Mouse (Mus musculus) R1 (cell line): ENCODE results near the gene Tor3a.

Source experiments
- DNase-seq: peaks from one replicate; pipeline ENCODE4 v3.0.0-alpha.2; 2018; ENCODE audit warnings: low read depth, low spot score

The Tor3a gene

DNA sequence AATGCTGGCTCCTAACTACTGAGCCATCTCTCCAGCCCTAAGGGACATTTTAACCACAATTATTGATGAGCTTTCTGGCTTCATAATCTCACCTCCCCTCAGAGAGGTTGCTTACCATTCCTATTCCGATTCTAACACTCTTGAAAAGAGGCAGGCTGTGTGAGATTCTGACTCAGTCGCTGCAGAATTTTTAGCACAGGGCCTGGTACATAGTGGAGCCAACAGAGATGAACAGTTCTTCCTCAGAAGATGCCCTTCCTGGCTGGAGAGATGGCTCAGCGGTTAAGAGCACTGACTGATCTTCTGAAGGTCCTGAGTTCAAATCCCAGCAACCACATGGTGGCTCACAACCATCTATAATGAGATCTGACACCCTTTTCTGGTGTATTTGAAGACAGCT, 2.2 kb downstream of the Tor3a start:
- no peak for DNase-seq

DNA sequence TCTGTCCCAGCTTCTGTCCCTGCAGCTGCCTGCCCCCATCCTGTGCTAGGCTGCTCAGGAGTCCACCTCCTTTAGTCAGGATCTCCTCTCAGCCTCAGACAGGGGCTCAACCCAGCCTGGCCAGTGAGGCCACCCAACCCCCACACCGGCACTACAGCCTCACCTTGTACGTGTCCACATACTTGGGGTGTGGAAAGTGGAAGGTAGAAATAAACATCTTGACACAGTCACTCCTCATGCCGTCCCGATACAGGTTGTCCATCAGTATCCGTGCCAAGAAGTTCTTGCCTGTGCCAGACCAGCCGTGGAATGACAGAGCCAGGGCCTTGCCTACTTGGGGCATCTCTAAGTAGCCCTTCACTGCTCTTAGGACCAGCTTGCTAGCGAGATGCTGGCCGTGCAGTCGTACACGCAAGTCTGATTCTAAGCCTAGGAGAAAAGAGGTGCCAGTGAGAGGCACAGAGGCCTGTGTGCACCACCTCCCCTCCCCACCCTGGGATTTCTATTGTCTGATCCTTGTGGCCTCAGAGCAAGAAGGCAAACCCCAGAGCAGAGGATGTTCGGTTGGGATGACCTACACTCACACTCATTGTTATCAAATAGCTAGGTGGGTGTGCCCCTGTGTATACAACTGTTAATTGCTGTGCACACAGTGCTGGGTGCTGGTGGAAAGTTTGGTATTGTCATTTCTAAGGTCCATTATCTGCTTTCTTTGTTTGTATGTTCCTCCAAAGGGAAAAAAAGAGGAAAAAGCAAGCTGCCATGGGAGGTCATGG, 4.8 kb downstream of the Tor3a start:
- DNase-seq: peak; percentile 89

DNA sequence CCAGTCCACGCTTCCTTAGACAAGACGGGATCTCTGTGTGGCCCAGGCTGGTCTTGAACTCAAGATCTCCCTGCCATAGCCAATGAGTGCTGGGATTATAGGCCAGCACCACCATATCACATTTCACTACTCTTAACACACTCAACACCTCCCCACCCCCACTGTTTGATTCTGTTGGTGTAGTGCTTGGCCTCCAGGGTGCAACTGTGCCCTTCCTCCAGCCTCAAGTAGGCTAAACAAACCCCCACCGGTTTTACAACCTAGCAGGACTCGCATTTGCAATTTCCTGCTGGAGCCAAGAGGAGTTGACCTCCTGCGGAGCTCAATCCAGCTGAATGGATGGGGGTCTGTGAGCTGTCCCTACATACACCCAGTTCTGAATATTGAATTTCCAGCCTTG, 5.6 kb downstream of the Tor3a start:
- peak; percentile 99 for DNase-seq

DNA sequence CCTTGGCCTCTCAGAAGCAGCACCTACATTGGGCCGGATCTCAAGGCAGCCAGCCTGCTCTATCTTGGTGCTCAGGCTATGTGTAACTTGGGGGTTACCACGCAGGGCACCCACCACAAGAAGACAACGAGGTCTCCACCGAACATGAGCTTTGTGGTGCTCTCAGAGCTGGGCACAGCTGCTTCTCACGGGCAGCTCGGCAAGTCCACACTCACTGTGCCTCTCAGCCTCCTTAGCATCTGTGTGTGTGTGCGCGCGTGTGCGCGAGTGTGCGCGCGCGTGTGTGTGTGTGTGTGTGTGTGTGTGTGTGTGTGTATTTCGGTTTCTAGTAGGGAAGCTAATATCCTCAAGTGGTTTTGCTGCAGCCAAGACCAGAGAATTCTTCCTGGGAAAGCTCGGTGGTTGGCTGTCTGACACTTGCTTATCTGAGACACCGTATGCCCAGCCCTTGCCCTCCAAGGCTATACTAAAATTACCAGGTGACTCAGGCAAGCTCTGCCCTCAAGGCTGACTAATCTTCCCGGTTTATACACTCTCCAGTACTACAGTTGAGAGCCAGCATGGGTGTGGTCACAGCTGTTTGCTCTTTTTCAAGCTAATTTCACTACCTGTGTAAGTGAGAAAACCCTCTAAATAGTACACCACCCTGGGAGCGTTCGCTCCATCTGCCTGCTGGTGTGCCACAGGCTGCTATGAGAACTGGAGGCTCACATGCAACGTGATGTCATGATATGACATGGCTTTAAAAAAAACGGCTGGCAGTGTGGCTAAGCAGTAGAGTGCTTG, 6.8 kb downstream of the Tor3a start:
- DNase-seq: peak; percentile 59

DNA sequence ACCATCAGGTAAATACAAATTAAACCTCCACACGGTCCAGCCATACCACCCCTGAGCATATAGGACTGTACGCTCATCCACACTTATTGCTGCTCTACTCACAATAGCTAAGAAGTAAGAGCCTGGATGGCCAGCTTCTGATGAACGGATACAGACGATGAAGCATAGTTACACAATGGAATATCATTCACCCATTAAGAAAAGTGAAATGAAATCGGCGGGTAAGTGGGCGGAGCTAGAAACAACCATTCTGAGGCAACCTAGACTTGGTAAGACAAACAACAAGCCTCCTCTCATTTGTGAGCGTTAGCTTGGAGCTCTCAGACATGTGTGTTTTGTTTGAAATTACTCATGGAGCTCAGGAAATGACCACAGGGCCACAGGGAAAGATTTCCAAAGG, 8.4 kb downstream of the Tor3a start:
- no peak for DNase-seq

DNA sequence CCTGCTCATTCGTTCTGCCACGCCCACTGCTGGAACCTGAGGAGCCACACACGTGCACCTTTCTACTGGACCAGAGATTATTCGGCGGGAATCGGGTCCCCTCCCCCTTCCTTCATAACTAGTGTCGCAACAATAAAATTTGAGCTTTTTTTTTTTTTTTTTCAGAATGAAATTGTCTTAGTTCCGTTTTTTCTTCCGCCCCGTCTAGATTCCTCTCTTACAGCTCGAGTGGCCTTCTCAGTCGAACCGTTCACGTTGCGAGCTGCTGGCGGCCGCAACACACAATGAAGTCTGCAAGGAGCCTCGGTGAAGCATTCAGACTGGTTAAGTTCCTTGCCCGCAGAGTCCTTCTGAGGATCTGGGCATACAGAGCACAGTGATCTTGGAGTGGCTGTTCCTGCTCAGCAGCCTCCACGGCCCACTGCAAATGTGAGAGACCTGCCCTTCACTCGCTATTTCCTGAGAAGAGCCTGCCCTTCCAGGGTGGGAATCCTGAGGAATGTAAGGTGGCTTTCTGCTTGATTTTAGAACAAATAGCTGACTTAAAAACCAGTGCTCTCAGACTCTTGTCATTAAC, 13.4 kb downstream of the Tor3a start:
- peak; percentile 60 for DNase-seq

DNA sequence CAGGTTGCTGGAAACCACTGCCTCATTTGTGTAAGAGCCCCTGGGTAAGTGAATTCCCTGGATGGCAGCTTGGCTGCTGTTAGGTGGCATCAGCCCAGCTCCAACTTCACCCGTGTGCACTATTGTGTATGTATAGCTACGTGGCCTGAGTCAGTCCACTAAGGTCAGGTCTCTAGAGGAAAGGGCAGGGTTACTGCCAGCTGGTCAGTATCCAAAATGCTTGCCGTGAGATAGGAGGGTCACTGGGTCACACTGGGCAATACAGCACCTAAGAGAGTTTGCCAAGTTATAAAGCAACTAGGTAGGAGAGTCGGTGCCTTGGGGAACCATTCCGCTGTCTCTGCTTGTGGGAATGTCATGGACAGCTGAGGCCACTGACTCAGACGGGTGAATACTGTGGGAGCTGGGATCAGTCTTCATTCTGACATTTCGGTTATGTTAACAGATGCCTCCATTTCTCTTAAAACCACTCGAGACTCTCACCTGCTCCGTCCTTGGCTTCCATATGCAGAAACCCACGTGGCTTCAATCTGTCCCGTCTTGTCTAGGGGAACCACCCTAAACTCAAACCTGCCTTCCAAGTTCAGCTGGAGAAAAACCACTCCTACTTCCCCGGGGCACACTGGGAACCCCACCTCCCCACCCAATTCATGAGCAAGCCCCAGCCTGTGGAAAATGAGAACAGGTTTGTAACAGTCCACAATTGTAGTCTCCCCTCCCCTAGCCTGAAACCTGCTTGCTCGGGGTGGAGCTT, 14.1 kb downstream of the Tor3a start:
- peak; percentile 96 for DNase-seq

DNA sequence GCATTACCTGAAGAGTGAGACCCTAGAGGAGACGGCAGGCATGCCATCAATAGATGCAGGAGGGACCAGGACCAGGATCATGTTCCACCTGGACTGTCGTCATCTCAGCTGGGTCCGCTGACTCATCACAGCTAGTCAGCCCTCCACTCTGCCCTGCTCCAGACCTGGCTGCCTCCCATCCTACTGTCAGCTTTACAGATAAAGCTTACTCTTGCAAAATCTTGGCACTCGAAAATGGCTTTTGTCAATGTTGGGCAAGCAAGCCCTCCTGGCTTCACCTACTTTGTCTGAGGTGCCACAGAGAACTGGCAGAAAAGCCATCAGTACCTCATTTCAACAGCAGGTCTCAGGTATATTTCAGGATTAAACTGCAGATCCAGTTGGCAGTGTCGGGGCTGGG, 15.5 kb downstream of the Tor3a start:
- no peak for DNase-seq

DNA sequence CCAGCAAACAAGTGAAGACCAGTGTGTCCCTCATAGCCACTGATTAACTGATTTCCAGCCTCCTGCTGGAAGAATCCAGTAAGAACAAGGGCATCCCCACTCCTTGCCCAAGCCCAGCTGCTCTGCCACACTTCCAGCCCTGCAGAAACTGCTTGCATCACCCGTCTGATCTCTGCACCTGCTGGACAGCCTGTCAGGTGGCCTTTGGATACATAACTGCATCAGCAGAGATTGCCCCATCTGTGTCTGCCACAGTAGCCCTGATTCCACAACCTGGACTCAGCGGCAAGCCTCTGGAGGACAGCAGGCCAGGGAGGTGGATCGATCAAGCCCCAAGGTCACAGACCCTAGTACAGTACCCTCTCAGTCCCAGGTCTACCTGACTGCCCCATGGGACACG, 16.6 kb downstream of the Tor3a start:
- no peak for DNase-seq

DNA sequence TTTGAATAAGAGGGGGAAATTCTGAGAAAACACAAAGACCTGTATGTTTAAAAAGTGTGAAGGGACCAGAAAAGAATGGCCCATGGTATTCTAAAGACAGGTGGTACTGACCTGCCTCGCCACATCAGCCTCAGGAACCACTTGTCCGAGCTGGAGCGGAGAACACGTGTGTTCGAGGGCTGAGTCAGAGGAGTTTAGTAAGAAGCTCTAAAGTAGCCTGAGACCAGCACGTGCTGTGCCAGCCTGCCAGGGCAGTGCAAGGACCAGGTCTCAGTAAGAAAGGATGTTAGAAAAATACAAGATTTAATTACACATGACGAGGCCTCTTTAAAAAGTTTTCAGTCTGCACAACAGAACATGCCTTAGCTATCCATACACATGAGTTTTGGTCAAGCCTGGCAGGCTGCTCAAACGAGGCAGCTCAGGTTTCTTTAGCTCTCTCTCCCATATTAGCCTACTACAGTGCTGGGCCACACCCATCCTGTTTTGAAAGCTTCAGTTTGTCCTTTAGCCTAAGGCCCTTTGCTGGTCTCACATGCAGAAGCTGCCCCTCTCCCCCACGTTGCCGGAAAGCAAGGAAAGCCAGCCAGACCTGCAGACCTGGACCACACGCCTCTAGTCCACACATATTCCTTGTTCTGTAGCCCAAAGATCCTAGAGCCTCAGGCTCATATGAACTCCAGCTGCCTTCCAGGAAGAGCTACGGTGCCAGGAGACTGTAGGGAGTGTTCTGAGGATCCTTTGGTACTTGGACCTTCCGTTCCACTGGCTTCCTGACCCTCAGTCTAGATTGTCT, 19.2 kb downstream of the Tor3a start:
- DNase-seq: peak; percentile 65

DNA sequence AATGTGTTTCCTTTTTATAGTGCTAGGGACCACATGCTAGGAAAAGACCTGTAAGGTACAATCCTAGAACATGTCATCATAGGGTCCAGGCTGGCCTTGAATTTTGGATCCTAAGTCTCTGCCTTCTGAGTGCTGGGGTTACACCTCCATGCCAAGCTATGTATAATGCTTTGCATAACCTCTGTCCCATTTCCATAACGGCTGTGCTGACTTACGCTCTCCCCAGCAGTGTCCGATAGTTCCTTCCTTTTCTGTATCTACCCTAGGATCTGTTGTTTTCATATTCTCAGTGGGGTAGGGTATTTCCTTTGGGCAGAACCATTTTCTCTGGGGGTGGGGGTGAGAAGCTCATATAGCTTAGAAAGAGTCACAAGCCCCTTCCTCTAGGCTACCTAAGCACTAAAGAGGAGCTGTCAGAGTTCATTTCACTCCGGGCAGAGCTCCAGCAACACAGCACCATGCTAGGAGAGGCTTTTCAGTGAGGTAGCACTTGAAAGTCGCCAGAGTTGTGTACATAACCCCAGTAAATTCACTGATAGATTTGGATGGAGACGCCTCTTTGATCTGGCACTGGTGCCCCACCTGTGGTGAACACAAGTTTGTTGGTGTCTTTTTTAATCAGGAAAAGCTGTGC, 21.9 kb downstream of the Tor3a start:
- DNase-seq: no peak

DNA sequence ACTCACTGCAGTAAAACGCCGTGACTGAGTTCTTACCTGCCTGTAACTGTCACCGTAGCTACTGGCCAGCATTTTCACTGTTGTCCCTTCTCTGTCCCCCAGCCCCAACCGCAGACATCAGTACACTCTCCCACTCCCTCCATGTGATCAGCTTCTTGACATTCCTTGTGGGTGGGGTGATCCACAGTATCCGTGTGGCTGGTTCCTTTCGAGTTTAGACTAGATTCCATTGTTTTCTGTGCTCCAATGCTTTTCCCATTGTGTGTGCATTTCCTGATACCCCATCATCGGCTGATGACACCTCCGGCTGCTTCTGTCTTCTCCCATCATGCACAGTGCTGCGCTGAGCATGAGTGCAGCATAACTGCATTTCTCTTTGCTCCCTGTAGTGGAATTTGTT, 23.5 kb downstream of the Tor3a start:
- DNase-seq: peak; percentile 46

DNA sequence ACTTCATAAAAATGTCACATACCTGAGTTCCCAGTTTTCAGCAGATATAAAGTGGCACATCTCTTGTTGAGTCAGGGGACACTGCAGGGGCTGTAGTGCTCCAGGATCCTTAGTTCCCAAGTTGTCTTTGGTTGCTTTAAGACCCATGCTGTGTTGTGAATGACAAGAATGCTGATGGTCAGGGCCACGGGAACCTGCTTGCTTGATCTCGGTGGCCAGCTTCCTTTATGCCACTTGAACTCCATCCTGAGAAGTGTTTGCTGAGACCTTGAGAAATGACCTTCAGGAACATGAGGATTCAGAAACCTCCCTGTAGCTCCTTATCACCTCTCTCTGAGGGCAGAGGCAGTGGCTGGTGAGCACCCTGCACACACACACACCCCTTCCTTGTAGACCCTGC, 25.5 kb downstream of the Tor3a start:
- peak; percentile 91 for DNase-seq

DNA sequence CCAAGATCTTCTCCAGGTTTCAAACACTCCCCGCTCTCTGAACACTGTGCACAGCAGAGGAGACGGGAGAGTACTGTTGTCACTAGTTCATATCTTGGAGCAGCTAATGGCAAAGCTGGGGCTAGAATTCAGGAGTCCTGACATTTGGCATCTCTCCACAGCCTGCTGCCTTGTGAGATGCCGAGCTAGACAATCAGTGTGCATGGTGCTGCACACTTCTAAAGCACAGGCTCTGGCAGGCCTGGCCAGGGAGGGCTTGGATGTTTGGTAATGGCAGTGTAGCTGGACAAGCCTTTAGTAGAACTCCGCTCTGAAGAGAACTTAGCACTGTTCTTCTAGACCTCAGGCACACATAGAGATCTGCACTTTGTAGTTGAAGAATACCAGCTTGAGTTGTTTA, 28.2 kb downstream of the Tor3a start:
- DNase-seq: no peak

DNA sequence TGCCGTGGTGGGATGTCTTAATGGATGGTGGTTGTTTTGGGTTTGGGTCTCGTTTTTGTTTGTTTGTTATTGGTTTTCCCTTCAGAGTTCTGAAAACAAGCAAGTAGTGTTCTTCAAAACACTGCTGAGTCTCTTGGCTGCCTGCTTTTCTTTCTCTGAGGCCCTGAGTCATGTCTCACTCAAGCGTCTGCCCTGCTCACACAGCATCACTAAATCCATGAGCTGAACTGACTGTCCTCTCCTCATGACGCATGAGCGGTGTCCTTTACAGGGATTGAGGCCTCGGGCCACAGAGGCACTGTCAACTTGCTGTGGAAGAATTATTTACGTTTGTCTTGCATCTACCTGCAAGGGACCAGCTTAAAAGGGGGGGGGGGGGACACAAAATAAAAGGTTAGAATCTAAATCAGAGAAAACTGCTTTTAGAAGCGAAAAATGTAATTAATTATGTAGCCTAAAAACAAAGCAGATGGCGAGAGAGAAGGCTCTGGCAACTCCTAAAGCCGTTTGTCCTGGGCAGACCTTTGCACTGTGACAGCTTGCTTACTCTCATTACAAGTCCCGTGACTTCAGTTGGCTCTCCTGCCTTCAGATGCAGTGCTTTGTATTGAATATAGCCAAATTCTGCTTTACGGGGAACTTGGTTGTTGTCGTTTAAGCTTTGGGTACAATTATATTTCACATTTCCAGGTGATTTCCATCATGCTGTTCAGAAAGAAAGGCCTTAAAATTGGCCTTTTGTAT, 29.2 kb downstream of the Tor3a start:
- DNase-seq: no peak

DNA sequence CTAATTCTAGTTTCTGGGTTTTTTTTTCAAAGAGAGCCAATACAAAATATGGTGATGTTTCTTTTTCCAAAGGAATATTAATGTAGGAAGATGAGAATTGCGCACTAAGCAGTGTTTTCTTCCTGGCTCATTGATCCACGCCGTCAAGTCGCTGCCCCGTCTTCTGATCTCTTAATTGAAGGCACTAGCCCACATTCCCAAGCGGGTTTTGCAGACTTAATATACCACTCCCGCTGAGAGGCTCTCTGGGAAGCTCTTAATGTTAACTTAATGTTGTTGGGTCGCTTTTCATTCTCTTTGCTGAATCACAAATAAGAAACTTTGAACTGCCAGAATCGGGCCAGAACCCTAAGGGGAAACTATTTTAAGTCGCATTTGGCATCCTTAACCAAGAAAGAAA, 30.1 kb downstream of the Tor3a start:
- DNase-seq: no peak

DNA sequence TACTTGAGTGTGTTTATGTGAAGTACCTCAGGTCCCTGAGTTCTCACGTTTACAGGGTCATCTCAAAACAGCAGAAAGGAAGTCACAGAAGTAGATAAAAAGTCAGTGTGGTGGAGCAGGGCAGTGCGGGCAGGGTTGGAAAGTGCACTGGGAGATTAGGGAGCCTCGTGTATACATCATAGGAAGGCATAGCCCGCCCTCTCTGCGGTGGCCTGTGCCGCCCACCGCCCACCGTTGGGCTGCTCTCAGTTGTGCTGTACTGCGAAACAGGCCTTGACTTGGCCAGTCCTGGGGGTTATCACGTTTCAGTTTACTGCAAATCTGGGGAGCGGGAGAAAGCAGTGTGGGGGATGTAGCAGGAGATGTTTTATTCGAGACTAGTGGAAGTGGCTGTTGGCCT, 31.3 kb downstream of the Tor3a start:
- DNase-seq: no peak

DNA sequence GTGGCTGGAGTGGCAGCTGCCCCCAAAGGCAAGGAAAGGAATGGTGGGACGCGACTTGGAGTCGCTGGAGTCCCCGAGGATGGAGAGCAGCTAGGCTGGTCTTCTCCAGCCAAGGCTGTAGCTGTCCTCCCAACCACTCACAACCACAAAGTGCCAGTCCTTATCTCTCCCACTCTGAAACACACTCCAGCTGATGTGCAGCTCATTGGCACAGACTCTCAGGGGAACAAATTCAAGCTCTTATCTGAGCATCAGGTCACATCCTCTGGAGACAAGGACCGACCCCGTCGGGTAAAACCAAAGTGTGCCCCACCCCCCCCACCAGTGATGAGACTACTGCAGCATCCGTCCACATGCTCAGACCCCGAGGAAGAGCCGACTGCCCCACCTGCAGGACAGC, 32.3 kb downstream of the Tor3a start:
- no peak for DNase-seq

DNA sequence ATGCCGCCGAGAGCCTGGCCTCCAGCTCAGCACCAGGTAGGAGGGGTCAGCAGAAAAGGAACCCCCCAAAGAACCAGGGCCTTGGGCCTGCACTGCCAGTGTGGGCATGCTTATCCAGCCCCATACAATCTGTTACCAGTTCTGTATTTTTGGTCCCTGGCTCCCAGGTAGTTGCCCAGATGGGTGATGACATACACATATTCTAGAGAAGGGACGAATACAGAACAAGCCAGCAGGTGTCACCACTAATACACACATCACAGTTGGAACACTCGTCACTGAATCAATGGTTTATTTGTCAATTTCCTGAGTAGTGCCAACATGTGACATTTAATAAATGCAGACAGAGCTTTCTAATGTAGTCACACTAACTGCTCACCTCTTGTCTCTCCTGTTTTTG, 33.6 kb downstream of the Tor3a start:
- DNase-seq: no peak

DNA sequence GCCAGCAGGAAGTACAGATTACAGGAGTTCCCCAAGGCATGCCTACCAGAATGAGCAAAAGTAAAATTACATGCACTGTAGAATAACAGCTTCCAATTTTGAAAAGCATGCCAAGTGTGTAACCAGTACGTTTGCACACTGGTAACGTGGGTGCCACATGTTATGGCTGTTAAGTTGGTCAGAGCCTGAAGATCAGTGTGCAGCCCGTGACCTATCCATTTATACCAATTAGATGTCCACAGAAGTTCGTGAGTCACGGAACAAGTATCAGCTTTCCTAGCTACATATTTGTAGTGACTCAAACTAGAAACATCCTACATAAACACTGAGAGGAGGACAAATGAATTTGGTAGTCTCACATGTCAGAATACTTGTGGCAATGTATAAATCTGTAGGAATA, 34.7 kb downstream of the Tor3a start:
- no peak for DNase-seq
